Mouse (Mus musculus) lung, postnatal 0 days (tissue): ENCODE results near the gene Zeb2. TPM values are rescaled to one million over a fixed set of nuclear protein-coding genes. Genes with fewer than 3 reads are reported as not detected.
"Not testable (repeated sequence)": the region's sequence is repeated elsewhere in the genome, so short reads cannot be mapped to it uniquely, and the experiment has no call there.

ENCODE experiments used
- ATAC-seq: fragments of 200-750 bp; cut with Nextera tagmentation; 2 replicates; pipeline ENCODE4 v1.8.0; 2017; ENCODE audit warnings: moderate library complexity
- DNase-seq: peaks from one replicate; pipeline ENCODE4 v3.0.0-alpha.2; 2016; ENCODE audit warnings: low spot score
- H3K27ac ChIP-seq: fragments of 300-500 bp; sonication (generic); 2 replicates; pipeline ENCODE4 v1.5.1; 2014; ENCODE audit warnings: antibody characterized with exemption, mild to moderate bottlenecking, low read length, mixed read lengths
- H3K27me3 ChIP-seq: fragments of 300-500 bp; sonication (generic); replicated peaks from 2 replicates; pipeline ENCODE4 v1.6.1; 2014; ENCODE audit warnings: low read length, mixed read lengths; ENCODE audit not compliant: insufficient read depth
- H3K36me3 ChIP-seq: fragments of 300-500 bp; sonication (generic); 2 replicates; pipeline ENCODE4 v1.6.1; 2014; ENCODE audit warnings: low read length, mixed read lengths; ENCODE audit not compliant: insufficient read depth
- H3K4me1 ChIP-seq: fragments of 300-500 bp; sonication (generic); 2 replicates; pipeline ENCODE4 v1.6.1; 2014; ENCODE audit warnings: antibody characterized with exemption, low read depth, low read length, mixed read lengths; ENCODE audit not compliant: insufficient read depth
- H3K4me2 ChIP-seq: fragments of 300-500 bp; sonication (generic); replicated peaks from 2 replicates; pipeline ENCODE4 v1.6.1; 2014; ENCODE audit warnings: low read depth, mild to moderate bottlenecking, low read length, moderate library complexity, mixed read lengths
- H3K4me3 ChIP-seq: fragments of 300-500 bp; sonication (generic); 2 replicates; pipeline ENCODE4 v1.5.1; 2014; ENCODE audit warnings: low read depth, low read length
- H3K9ac ChIP-seq: fragments of 300-500 bp; sonication (generic); replicated peaks from 2 replicates; pipeline ENCODE4 v1.6.1; 2014; ENCODE audit warnings: low read depth, mild to moderate bottlenecking
- H3K9me3 ChIP-seq: fragments of 300-500 bp; sonication (generic); 2 replicates; pipeline ENCODE4 v1.6.1; 2016; ENCODE audit warnings: low read length, mixed read lengths
- CTCF ChIP-seq: IDR thresholded peaks from 2 replicates; pipeline ENCODE4 v1.5.1; 2016; ENCODE audit warnings: antibody characterized with exemption, mild to moderate bottlenecking
- EP300 ChIP-seq: IDR thresholded peaks from 2 replicates; pipeline ENCODE4 v1.6.1; 2016; ENCODE audit warnings: antibody characterized with exemption, mild to moderate bottlenecking, control low read depth
- WGBS: fragments of 180-500 bp; shearing (Covaris S2); extraction: QIAGEN DNeasy Blood & Tissue Kit; methylation state at CpG from one replicate; pipeline ENCODE4 v1.1.7; 2014; 5-methylcytosine and 5-hydroxymethylcytosine counted together
- polyA plus RNA-seq: library from polyadenylated mRNA; unstranded; fragments of >200 nt; fragmentation: Nextera tagmentation; extraction: Ambion mirVana; gene quantifications from 2 replicates; pipeline ENCODE4 v1.2.1, GENCODE M21; 2015

The Zeb2 gene
- polyA plus RNA-seq, 1 experiment from 2014 or later = 36.4 TPM

GRCm38 (mm10) chr2:45113912-45114311, 3.3 kb downstream of the Zeb2 start:
- no peaks in the 10 kb centered on the region for H3K9me3 ChIP-seq
- no peak for ATAC-seq
- TF ChIP-seq EP300 (no peak), CTCF (no peak)
- no peak overlapping the region for H3K9ac ChIP-seq
- DNase-seq = peak; percentile 62
- H3K4me1 ChIP-seq = no peaks in the 10 kb centered on the region
- H3K4me2 ChIP-seq = peak overlapping the region; percentile 66
- 33% methylated on average over 3 of the region's 3 CpGs for WGBS
- H3K27ac ChIP-seq = peak overlapping the region; percentile 16; the same call in 1 of the 2 replicates
- no peaks in the 10 kb centered on the region for H3K27me3 ChIP-seq
- H3K36me3 ChIP-seq = no peaks in the 10 kb centered on the region
- no peak overlapping the region for H3K4me3 ChIP-seq

DNA sequence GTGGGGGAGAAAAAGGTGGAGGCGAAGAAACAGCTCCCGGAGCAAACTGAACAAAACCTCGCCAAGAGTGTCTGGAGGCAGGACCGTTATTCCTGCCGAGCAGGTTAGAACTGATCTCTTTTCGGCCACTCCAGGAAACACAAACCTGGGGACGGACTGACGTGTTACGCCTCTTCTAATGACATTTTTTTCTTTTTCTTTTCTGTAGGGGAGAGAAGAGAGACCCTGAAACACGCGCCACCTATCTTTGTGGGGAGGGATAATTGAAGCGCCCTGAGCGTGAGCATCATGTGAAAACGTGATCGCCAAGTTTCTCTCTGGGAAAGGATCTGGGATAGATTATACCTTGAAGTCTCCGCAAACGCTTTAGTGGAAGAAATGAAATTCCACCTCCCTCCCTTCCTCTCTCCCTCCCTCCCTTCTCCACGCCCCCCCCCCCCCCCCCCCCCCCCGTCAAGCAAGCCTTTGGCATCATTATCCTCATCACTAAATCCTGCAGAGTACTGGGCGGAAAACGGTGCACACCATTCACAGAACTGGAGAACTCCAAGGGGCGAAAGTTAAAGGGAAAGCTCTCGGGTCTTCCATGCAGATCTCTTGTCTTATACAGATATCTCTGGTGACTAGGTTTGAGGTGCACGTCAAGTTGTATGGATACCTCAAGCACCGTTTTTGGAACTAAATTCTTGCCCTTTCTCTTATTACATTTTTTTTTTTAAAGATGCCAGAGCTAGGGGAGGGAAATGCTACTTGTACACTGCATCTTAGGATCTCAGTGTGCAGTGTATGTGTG, 4.1 kb downstream of the Zeb2 start:
- ATAC-seq (peak; percentile 6), DNase-seq (peak; percentile 91)
- WGBS = 2% methylated on average over 23 of the region's 25 CpGs
- TF ChIP-seq EP300 (no peak), CTCF (peak; percentile 63)
- H3K4me2 ChIP-seq = peak overlapping the region; percentile 66
- peak overlapping the region; percentile 73 for H3K4me3 ChIP-seq
- H3K27me3 ChIP-seq = no peaks in the 10 kb centered on the region
- H3K27ac ChIP-seq = peak overlapping the region; percentile 95
- no peaks in the 10 kb centered on the region for H3K4me1 ChIP-seq
- H3K9me3 ChIP-seq = no peaks in the 10 kb centered on the region
- peak overlapping the region; percentile 48 for H3K9ac ChIP-seq
- H3K36me3 ChIP-seq = no peaks in the 10 kb centered on the region

GRCm38 (mm10) chr2:45112021-45112747, 5.0 kb downstream of the Zeb2 start:
- H3K4me2 ChIP-seq = peak overlapping the region; percentile 66
- H3K27me3 ChIP-seq = no peaks in the 10 kb centered on the region
- no peaks in the 10 kb centered on the region for H3K9me3 ChIP-seq
- TF ChIP-seq EP300 (no peak), CTCF (no peak)
- no peaks in the 10 kb centered on the region for H3K4me1 ChIP-seq
- no peak for ATAC-seq
- H3K27ac ChIP-seq = peak overlapping the region; percentile 95
- H3K4me3 ChIP-seq = peak overlapping the region; percentile 73
- no peaks in the 10 kb centered on the region for H3K36me3 ChIP-seq
- H3K9ac ChIP-seq = peak overlapping the region; percentile 48
- 8% methylated on average over 9 of the region's 9 CpGs for WGBS
- no peak for DNase-seq

DNA sequence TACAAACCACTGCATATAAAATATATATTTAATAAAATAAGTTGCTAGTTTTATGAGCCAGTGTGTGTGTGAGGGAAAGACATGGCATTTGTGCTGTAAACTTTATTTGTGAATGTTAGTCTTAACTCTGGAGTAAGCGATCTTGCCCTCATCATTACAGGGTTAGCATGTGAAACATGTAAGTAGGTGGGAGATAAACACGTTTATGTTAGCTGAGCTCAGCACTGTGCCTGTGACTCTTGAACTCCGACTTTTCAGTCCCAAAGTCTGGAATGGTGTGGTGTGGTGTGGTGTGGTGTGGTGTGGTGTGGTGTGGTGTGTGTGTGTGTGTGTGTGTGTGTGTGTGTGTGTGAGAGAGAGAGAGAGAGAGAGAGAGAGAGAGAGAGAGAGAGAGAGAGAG, 5.6 kb downstream of the Zeb2 start:
- H3K4me3 ChIP-seq = peak overlapping the region; percentile 73
- H3K27ac ChIP-seq = peak overlapping the region; percentile 95
- H3K4me2 ChIP-seq = peak overlapping the region; percentile 66
- not testable (repeated sequence) for H3K4me1 ChIP-seq, H3K27me3 ChIP-seq, DNase-seq, ATAC-seq, H3K9me3 ChIP-seq, H3K36me3 ChIP-seq
- 8% methylated on average over 3 of the region's 3 CpGs for WGBS
- H3K9ac ChIP-seq = peak overlapping the region; percentile 89

- no peaks in the 10 kb centered on the region for H3K36me3 ChIP-seq
- H3K4me3 ChIP-seq = peak overlapping the region; percentile 73
- H3K27ac ChIP-seq = peak overlapping the region; percentile 95
- TF ChIP-seq EP300 (no peak), CTCF (no peak)
- H3K27me3 ChIP-seq = no peaks in the 10 kb centered on the region
- H3K9me3 ChIP-seq = no peaks in the 10 kb centered on the region
- DNase-seq (peak; percentile 59), ATAC-seq (no peak)
- no peaks in the 10 kb centered on the region for H3K4me1 ChIP-seq
- peak overlapping the region; percentile 89 for H3K9ac ChIP-seq
- under 1% methylated on average over 20 of the region's 20 CpGs for WGBS
- H3K4me2 ChIP-seq = peak overlapping the region; percentile 66
Measured at GRCm38 (mm10) chr2:45110757-45111411, 6.3 kb downstream of the Zeb2 start.
